In genomic region chr15:96408717-96409121, GRCm38 (mm10) we compare ENCODE assay signal across 10 mouse cellular contexts. TPM values are rescaled to one million over a fixed set of nuclear protein-coding genes. Genes with fewer than 3 reads are reported as not detected.
A peak's percentile ranks its signal among the peaks of the same experiment; 100 is the strongest.
DNase-seq lines count a peak whose midpoint lies in the region; ATAC-seq and TF ChIP-seq lines count a peak whose summit lies in the region.
"Had no signal": no experiment of that assay in that cellular context is flagged by ENCODE, and none has a peak within 500 bp of the region (broad histone marks: within the 10 kb centered on the region; RNA-seq: fewer than 3 reads in every experiment).

No protein-coding gene starts in this region.

- peak; percentile 47; the same call in 1 of the 2 replicates for ATAC-seq in kidney, postnatal 0 days (replicated peaks; ENCODE audit: low FRiP score, low read depth)
- peak; percentile 64 for ATAC-seq in intestine, postnatal 0 days
- no peak; the same call in 1 of the 2 replicates for ATAC-seq in hindbrain, postnatal 0 days

- WGBS in kidney, postnatal 0 days = 81% methylated on average over 6 of the region's 6 CpGs
- 86% methylated on average over 6 of the region's 6 CpGs for WGBS in intestine, postnatal 0 days
- 94% methylated on average over 6 of the region's 6 CpGs for WGBS in hindbrain, postnatal 0 days

- peaks cover 25% of the 10 kb centered on the region for H3K36me3 ChIP-seq in kidney, postnatal 0 days (ENCODE audit: insufficient read depth, low read length)
- H3K36me3 ChIP-seq in intestine, postnatal 0 days (ENCODE audit: control insufficient read depth, insufficient read depth) = peaks cover 26% of the 10 kb centered on the region
- peaks cover 12% of the 10 kb centered on the region for H3K36me3 ChIP-seq in hindbrain, postnatal 0 days (ENCODE audit: insufficient read depth, low read length)

- H3K27ac ChIP-seq in kidney, postnatal 0 days = no peak overlapping the region
- no peak overlapping the region for H3K27ac ChIP-seq in intestine, postnatal 0 days (ENCODE audit: low read depth, low read length)
- H3K27ac ChIP-seq in hindbrain, postnatal 0 days = no peak overlapping the region
- H3K27ac ChIP-seq: hindbrain, embryonic 13.5 days had no signal

- TF ChIP-seq CTCF in kidney, postnatal 0 days (IDR thresholded peaks at IDR 0.05; ENCODE audit: low read depth) = no peak
- no peak for TF ChIP-seq CTCF in intestine, postnatal 0 days (IDR thresholded peaks at IDR 0.05; ENCODE audit: low read depth)
- TF ChIP-seq CTCF in hindbrain, postnatal 0 days (IDR thresholded peaks at IDR 0.05; ENCODE audit: low read depth) = no peak

- no peaks in the 10 kb centered on the region for H3K27me3 ChIP-seq in kidney, postnatal 0 days (ENCODE audit: insufficient read depth, low read length)
- H3K27me3 ChIP-seq in intestine, postnatal 0 days (replicated peaks; ENCODE audit: control insufficient read depth, insufficient read depth, low read length) = no peaks in the 10 kb centered on the region
- H3K27me3 ChIP-seq in hindbrain, postnatal 0 days (ENCODE audit: insufficient read depth, low read length) = no peaks in the 10 kb centered on the region
- H3K27me3 ChIP-seq: hindbrain, embryonic 13.5 days; megakaryocyte, embryonic 14.5 days had no signal

- H3K9ac ChIP-seq in kidney, postnatal 0 days (ENCODE audit: low read depth, low read length) = no peak overlapping the region
- H3K9ac ChIP-seq in intestine, postnatal 0 days (ENCODE audit: low read depth, low read length) = no peak overlapping the region
- no peak overlapping the region for H3K9ac ChIP-seq in hindbrain, postnatal 0 days (replicated peaks; ENCODE audit: low read length)
- H3K9ac ChIP-seq: hindbrain, embryonic 13.5 days had no signal

- no peak for DNase-seq in kidney, postnatal 0 days (ENCODE audit: low spot score)
- DNase-seq in kidney, adult 8-10 months = no peak
- DNase-seq in 3T3-L1 (ENCODE audit: low read depth, low spot score) (peak; percentile 28), 416B (ENCODE audit: low read depth) (peak; percentile 25)
- DNase-seq in neural tube, embryonic 10.5 days (ENCODE audit: extremely low spot score, low spot score) = no peak
- DNase-seq in hindbrain, postnatal 0 days (ENCODE audit: low spot score) = no peak
- DNase-seq: gastrocnemius, postnatal 25 days had no signal

- H3K9me3 ChIP-seq in kidney, postnatal 0 days (replicated peaks; ENCODE audit: low read length) = no peaks in the 10 kb centered on the region
- H3K9me3 ChIP-seq in intestine, postnatal 0 days (ENCODE audit: control insufficient read depth) = no peaks in the 10 kb centered on the region
- no peaks in the 10 kb centered on the region for H3K9me3 ChIP-seq in hindbrain, postnatal 0 days (ENCODE audit: low read length)
- H3K9me3 ChIP-seq: hindbrain, embryonic 13.5 days; megakaryocyte, embryonic 14.5 days had no signal

- no peaks in the 10 kb centered on the region for H3K4me1 ChIP-seq in kidney, postnatal 0 days (replicated peaks; ENCODE audit: insufficient read depth, low read length)
- H3K4me1 ChIP-seq in intestine, postnatal 0 days (replicated peaks; ENCODE audit: control insufficient read depth, insufficient read depth, low read length) = 0 out of 2 replicates have a peak, but pooled peaks cover 4% of the 10 kb centered on the region
- no peaks in the 10 kb centered on the region for H3K4me1 ChIP-seq in hindbrain, postnatal 0 days (ENCODE audit: insufficient read depth, low read length)
- H3K4me1 ChIP-seq: hindbrain, embryonic 13.5 days had no signal

- no peak overlapping the region for H3K4me2 ChIP-seq in kidney, postnatal 0 days (ENCODE audit: low read length)
- H3K4me2 ChIP-seq in intestine, postnatal 0 days (replicated peaks; ENCODE audit: low read depth) = no peak overlapping the region
- no peak overlapping the region for H3K4me2 ChIP-seq in hindbrain, postnatal 0 days (ENCODE audit: low read depth, low read length)
- H3K4me2 ChIP-seq: hindbrain, embryonic 13.5 days had no signal

- H3K4me3 ChIP-seq in kidney, postnatal 0 days (replicated peaks; ENCODE audit: low read depth, low read length) = no peak overlapping the region
- H3K4me3 ChIP-seq in intestine, postnatal 0 days (ENCODE audit: low read depth, low read length) = no peak overlapping the region
- no peak overlapping the region for H3K4me3 ChIP-seq in hindbrain, postnatal 0 days (ENCODE audit: low read length)
- H3K4me3 ChIP-seq: hindbrain, embryonic 13.5 days; megakaryocyte, embryonic 14.5 days had no signal

RNA-seq across cellular contexts. Expression of gene Scaf11, which starts 51.9 kb away (rescaled TPM):
- polyA plus RNA-seq in kidney, postnatal 0 days (2015; fragmentation: Nextera tagmentation; extraction: Ambion mirVana) = 80.0 and 81.5 TPM in 2 replicates
- polyA plus RNA-seq in intestine, postnatal 0 days (2015; fragmentation: Nextera tagmentation; extraction: Ambion mirVana) = 47.8 and 57.4 TPM in 2 replicates
- 25.2 and 27.2 TPM in 2 replicates for total RNA-seq in hindbrain, postnatal 0 days (2014; rRNA removed)
- polyA plus RNA-seq in hindbrain, postnatal 0 days (2015; fragmentation: Nextera tagmentation; extraction: Ambion mirVana) = 46.1 and 48.4 TPM in 2 replicates

Comparison
In these comparisons a context has a peak if more than half of its experiments do, and no peak if none do; other contexts are left out.
1. DNase-seq: peak in 3T3-L1 (single experiment) and 416B (single experiment); none in kidney, postnatal 0 days (single experiment), kidney, adult 8-10 months (0 of 2), neural tube, embryonic 10.5 days (single experiment) and hindbrain, postnatal 0 days (single experiment).